Mouse (Mus musculus) layer of hippocampus, adult 9-11 months (tissue): ENCODE data around the gene Anks1.
A peak's percentile ranks its signal among the peaks of the same experiment; 100 is the strongest.

ENCODE experiments used
- DNase-seq: peaks from one replicate; pipeline ENCODE4 v3.0.0; 2022

Gene Anks1

GRCm38 (mm10) chr17:27908888-27909621 is at the start of gene Anks1:
TSS of gene Anks1 (plus strand) at chr17:27909306.
- peak; percentile 72 for DNase-seq

- DNase-seq = no peak
These were observed 43.6 kb upstream of the Anks1 start for GRCm38 (mm10) chr17:27865461-27865860.

GRCm38 (mm10) chr17:27866737-27867136 is 42.4 kb upstream of the Anks1 start:
- DNase-seq = no peak

- peak; percentile 78 for DNase-seq
These were observed 37.3 kb upstream of the Anks1 start for GRCm38 (mm10) chr17:27871851-27872250.

- DNase-seq = no peak
These were observed 35.5 kb upstream of the Anks1 start for GRCm38 (mm10) chr17:27873583-27873982.

GRCm38 (mm10) chr17:27874510-27874909 is 34.6 kb upstream of the Anks1 start:
- no peak for DNase-seq

GRCm38 (mm10) chr17:27881518-27881917 is 27.6 kb upstream of the Anks1 start:
- no peak for DNase-seq

- no peak for DNase-seq
These were observed 26.0 kb upstream of the Anks1 start for GRCm38 (mm10) chr17:27883129-27883528.

- no peak for DNase-seq
These were observed 25.1 kb upstream of the Anks1 start for GRCm38 (mm10) chr17:27883994-27884393.

GRCm38 (mm10) chr17:27886499-27887210 is 22.5 kb upstream of the Anks1 start:
- no peak for DNase-seq

- peak; percentile 93 for DNase-seq
These were observed 1.4 kb upstream of the Anks1 start for GRCm38 (mm10) chr17:27907512-27908205.

GRCm38 (mm10) chr17:27908206-27908887 is 759 bp upstream of the Anks1 start:
- DNase-seq = no peak

GRCm38 (mm10) chr17:27909622-27910500 is 755 bp downstream of the Anks1 start, which contains the start of gene Taf11:
TSS of gene Taf11 (minus strand) at chr17:27909844.
- DNase-seq = peak; percentile 86

- no peak for DNase-seq
These were observed 2.3 kb downstream of the Anks1 start for GRCm38 (mm10) chr17:27911371-27911770.

- no peak for DNase-seq
These were observed 5.6 kb downstream of the Anks1 start for GRCm38 (mm10) chr17:27914742-27915141.

GRCm38 (mm10) chr17:27916366-27916765 is 7.3 kb downstream of the Anks1 start:
- no peak for DNase-seq

GRCm38 (mm10) chr17:27920676-27921075 is 11.6 kb downstream of the Anks1 start:
- no peak for DNase-seq

- peak; percentile 44 for DNase-seq
These were observed 13.1 kb downstream of the Anks1 start for GRCm38 (mm10) chr17:27922174-27922712.

GRCm38 (mm10) chr17:27925054-27925453 is 15.9 kb downstream of the Anks1 start:
- no peak for DNase-seq

- DNase-seq = no peak
These were observed 16.4 kb downstream of the Anks1 start for GRCm38 (mm10) chr17:27925504-27925903.

- DNase-seq = no peak
These were observed 21.2 kb downstream of the Anks1 start for GRCm38 (mm10) chr17:27930291-27930690.

- DNase-seq = no peak
These were observed 22.7 kb downstream of the Anks1 start for GRCm38 (mm10) chr17:27931826-27932225.
